Mouse (Mus musculus) ES-Bruce4 (cell line): Measurements from ENCODE around the gene Bcl11a. TPM values are rescaled to one million over a fixed set of nuclear protein-coding genes. Genes with fewer than 3 reads are reported as not detected.

ENCODE experiments used
- H3K27ac ChIP-seq: 2 replicates; pipeline ENCODE4 v1.5.1; 2012; ENCODE audit warnings: low read length, inconsistent platforms; ENCODE audit not compliant: insufficient read depth
- H3K27me3 ChIP-seq: 2 replicates; pipeline ENCODE4 v1.6.1; 2012; ENCODE audit warnings: mild to moderate bottlenecking, low read length, inconsistent platforms; ENCODE audit not compliant: control insufficient read depth, poor library complexity, insufficient read depth, severe bottlenecking
- H3K36me3 ChIP-seq: 2 replicates; pipeline ENCODE4 v1.6.1; 2012; ENCODE audit warnings: inconsistent platforms, mild to moderate bottlenecking, low read length, moderate library complexity; ENCODE audit not compliant: control insufficient read depth, poor library complexity, insufficient read depth, severe bottlenecking
- H3K4me1 ChIP-seq: one replicate; pipeline ENCODE4 v1.8.1; 2011; ENCODE audit warnings: low read length; ENCODE audit not compliant: control insufficient read depth, insufficient read depth
- H3K4me3 ChIP-seq: 2 replicates; pipeline ENCODE4 v1.5.1; 2011; ENCODE audit warnings: low read depth, mild to moderate bottlenecking, low read length
- H3K9ac ChIP-seq: 2 replicates; pipeline ENCODE4 v1.6.1; 2012; ENCODE audit warnings: low read depth, mild to moderate bottlenecking, inconsistent platforms; ENCODE audit not compliant: poor library complexity, severe bottlenecking
- H3K9me3 ChIP-seq: replicated peaks from 2 replicates; pipeline ENCODE4 v1.6.1; 2012; ENCODE audit warnings: mild to moderate bottlenecking, low read length, inconsistent platforms; ENCODE audit not compliant: control insufficient read depth, poor library complexity, insufficient read depth, severe bottlenecking
- CTCF ChIP-seq: IDR thresholded peaks from one replicate; pipeline ENCODE4 v1.8.1; 2011; ENCODE audit warnings: low read depth, low read length
- EP300 ChIP-seq: IDR thresholded peaks from 2 replicates; pipeline ENCODE4 v1.6.1; 2011; ENCODE audit warnings: low read depth, low read length; ENCODE audit not compliant: insufficient read depth
- POLR2A ChIP-seq: IDR thresholded peaks from one replicate; pipeline ENCODE4 v1.8.1; 2011; ENCODE audit warnings: low read length; ENCODE audit not compliant: insufficient read depth
- polyA plus RNA-seq: library from polyadenylated mRNA; stranded (reverse); fragments of >200 nt; gene quantifications from 2 replicates; pipeline ENCODE4 v1.2.4, GENCODE M21; 2011; ENCODE audit warnings: low read depth; ENCODE audit not compliant: missing spikeins, insufficient read depth, insufficient read length

The Bcl11a gene
- polyA plus RNA-seq, 1 experiment, result 0.36 TPM

DNA sequence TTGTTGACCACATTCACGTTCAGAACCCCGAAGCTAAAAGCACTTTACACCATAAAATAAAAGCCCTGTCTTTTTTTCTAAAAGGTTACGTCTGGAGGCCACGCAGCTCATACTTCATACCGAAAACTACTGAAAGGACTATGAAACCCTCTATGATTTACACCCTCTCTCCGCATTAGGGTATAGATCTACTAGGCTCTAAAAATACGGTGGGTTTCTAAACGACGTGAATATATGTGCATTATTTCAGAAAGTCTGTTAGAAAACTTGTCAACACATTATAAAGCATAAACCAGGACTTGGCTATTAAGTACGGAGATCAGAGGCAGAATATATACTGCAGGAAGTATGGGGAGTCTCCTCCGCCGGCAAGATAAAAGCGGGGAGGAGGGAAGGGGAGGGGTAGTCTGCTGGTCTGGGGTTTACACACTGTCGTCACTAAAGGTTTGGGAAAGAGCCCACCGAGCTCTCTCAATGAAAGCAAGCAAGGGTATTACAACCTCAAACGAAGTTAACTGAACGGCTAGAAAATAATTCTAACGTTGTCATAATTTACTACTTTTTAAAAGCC, 3.8 kb upstream of the Bcl11a start:
- H3K4me3 ChIP-seq, result no peak overlapping the region
- H3K27ac ChIP-seq, result no peak overlapping the region
- H3K9ac ChIP-seq, result no peak overlapping the region
- no peaks in the 10 kb centered on the region for H3K4me1 ChIP-seq
- peaks cover 28% of the 10 kb centered on the region for H3K27me3 ChIP-seq
- no peak for TF ChIP-seq EP300
- TF ChIP-seq CTCF, result no peak
- no peak for TF ChIP-seq POLR2A
- no peaks in the 10 kb centered on the region for H3K36me3 ChIP-seq
- no peaks in the 10 kb centered on the region for H3K9me3 ChIP-seq

DNA sequence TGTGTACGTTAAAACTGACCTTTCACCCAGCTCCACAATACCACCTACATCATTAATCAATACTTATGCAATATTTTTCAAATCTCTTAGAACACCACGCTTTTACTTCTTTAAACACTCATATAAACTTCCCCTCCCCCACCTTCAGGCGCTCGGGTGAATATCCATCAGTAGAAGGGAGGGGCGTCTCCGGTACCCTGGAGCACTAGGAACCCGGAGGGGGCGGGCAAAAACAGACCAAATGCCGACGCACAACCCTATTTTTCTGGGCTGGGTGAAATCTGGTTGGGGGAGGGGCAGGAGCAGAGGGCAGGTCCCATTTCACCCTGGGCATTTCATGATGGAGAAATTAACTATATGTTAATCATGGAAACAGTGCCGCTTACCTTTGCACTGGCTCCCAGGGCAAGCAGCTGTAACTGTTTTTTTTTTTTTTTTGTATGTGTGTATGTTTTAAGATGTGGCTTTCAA, 3.2 kb upstream of the Bcl11a start, which contains the start of gene A830031A19Rik:
TSS of gene A830031A19Rik (minus strand) at position 421 of the 471 bp plus-strand sequence.
- Histone ChIP-seq H3K9ac (no peak within 1 kb of the TSS; the same call in 1 of the 2 replicates), H3K4me1 (no peaks in the 10 kb centered on the region), H3K4me3 (peak within 1 kb of the TSS; percentile 40), H3K9me3 (no peaks in the 10 kb centered on the region), H3K27me3 (peaks cover 30% of the 10 kb centered on the region), H3K36me3 (no peaks in the 10 kb centered on the region), H3K27ac (no peak within 1 kb of the TSS)
- TF ChIP-seq CTCF, result no peak
- no peak for TF ChIP-seq POLR2A
- TF ChIP-seq EP300, result no peak

DNA sequence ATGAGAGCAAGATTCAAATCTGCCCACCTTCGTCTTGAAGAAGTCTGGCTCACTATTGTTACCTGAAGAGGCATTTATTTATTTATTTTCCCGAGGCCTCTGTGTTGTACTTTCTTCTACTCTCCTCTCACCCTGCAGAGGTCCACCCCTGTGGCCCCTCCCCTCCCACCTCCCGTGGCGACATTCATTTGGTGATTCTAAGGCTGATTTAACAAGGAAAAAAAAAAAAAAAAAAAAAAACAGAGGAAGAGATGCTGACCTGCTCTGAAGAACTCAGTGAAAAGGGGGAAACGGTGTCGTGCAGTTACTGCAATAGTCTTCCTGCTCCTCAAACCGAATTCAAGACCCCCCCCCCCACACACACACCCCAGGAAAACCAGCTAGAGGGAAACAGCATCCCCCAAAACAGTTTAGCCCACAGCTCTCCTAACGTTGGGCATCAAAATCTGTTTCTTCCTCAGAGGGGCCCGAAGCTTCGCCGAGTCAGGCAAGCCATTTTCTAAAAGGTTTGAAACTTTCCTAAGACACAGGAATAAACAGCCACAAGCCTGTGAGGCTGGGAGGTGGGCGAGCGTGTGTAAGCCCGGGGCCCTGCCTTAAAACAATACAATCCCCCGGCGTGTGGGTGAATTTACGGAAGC, 2.2 kb upstream of the Bcl11a start:
- no peaks in the 10 kb centered on the region for H3K9me3 ChIP-seq
- H3K4me1 ChIP-seq, result peaks cover 2% of the 10 kb centered on the region
- no peak overlapping the region; the same call in 1 of the 2 replicates for H3K9ac ChIP-seq
- H3K27me3 ChIP-seq, result peaks cover 39% of the 10 kb centered on the region
- peak overlapping the region; percentile 40 for H3K4me3 ChIP-seq
- TF ChIP-seq EP300, result no peak
- TF ChIP-seq POLR2A, result no peak
- no peak for TF ChIP-seq CTCF
- H3K27ac ChIP-seq, result no peak overlapping the region
- H3K36me3 ChIP-seq, result no peaks in the 10 kb centered on the region

DNA sequence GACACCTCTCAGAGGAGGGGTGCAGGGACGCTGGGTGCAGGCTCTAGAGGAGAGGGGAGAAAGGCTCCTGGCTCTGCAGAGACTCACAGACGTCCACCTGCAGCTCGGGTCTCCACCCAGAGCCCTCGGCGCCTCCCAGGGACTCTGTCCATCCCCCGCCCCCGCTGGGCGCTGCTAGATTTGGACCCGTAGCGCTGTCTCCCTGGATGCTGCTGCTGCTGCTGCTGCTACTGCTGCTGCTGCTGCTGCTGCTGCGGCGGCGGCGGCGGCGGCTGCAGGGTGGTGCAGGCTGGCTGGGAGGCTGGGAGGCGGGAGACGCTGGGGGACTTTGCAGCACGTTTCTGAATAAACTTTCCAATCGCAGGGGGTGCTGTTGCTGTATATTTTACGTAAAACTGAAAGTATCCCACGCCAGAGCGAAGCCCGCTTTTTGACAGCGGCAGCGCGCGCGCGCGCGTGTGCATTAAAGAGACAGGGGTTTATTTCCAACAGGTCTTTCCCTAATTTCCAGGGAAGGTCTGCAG, 1.7 kb upstream of the Bcl11a start:
- peaks cover 2% of the 10 kb centered on the region for H3K4me1 ChIP-seq
- TF ChIP-seq POLR2A, result no peak
- TF ChIP-seq EP300, result no peak
- no peak for TF ChIP-seq CTCF
- peak overlapping the region; percentile 36; the same call in 1 of the 2 replicates for H3K9ac ChIP-seq
- H3K9me3 ChIP-seq, result no peaks in the 10 kb centered on the region
- H3K27me3 ChIP-seq, result peaks cover 41% of the 10 kb centered on the region
- H3K27ac ChIP-seq, result no peak overlapping the region
- H3K36me3 ChIP-seq, result no peaks in the 10 kb centered on the region
- H3K4me3 ChIP-seq, result peak overlapping the region; percentile 40

DNA sequence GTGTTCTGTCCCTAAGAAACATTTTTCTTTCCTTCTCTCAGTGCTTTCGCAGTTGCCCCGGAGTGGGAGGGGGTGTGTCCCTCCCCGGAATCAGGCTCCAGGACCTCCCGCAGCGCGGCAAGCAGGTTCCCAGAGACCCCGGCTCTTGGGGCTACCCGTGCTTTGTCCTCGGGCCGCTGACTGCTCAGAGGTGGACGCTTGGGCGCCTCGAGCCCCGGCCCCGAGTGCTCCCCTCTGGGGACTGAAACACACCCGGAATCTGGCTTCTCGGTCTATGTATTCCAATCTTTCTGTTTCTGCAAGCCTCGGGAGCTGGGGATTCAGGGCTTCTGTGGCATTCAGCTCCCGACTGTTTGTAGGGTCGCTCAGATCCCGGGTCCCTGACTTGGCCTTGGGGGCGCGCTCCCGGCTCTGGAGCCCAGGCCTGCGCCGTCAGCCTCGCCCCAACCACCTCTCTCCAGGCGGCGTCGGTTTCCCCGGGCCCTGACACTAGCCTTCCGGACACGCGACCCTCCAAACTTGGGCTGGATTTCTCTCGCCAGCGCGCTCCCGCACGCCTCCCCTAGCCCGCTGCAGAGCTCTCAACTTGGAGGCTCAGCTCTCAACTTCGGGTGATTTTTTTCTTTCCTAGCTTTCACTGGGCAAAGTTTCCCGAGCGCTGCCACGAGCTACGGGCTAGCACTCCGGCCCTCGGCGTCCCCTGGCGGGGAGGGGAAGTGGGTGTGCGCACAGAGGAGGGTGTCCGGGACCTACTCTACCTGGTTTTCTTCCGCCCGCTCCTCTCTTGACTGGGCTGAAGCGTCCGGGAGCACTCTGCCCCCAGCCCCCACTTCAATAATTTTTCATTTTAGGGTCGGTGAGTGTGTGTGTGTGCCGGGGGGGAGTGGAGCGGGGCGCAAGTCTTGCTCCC, 780 bp upstream of the Bcl11a start:
- Histone ChIP-seq H3K36me3 (no peaks in the 10 kb centered on the region), H3K9me3 (no peaks in the 10 kb centered on the region), H3K9ac (peak overlapping the region; percentile 36), H3K27ac (no peak overlapping the region), H3K4me1 (peaks cover 2% of the 10 kb centered on the region), H3K4me3 (peak overlapping the region; percentile 40), H3K27me3 (peaks cover 41% of the 10 kb centered on the region)
- TF ChIP-seq EP300, result no peak
- TF ChIP-seq POLR2A, result no peak
- TF ChIP-seq CTCF, result no peak
